Mouse (Mus musculus) CD4-positive, CD25-positive, alpha-beta regulatory T cell, adult 2 months (primary cell): ENCODE results near the gene Rhov.

Source experiments
- DNase-seq: peaks from one replicate; pipeline ENCODE4 v3.0.0-alpha.2; 2012; ENCODE audit warnings: low read depth, low spot score

Gene Rhov

DNA sequence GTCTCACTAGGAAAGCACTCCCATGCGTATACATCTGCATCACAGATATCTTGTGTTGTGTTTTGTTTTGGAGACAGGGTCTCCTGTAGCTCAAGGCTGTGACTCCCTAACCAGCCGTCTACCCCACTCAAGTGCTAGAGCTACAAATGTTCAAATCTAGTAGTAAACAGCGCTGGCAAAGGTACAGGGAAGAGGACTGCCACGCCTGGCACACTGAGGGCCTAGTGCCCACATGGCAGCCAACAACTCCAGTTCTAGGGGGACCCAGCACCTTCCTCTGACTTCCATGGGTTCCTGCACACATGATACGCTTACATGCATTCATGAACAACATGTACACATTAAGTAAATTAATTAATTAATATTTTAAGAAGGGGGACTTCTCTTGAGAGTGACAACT lies 21.2 kb upstream of the Rhov start:
- no peak for DNase-seq

DNA sequence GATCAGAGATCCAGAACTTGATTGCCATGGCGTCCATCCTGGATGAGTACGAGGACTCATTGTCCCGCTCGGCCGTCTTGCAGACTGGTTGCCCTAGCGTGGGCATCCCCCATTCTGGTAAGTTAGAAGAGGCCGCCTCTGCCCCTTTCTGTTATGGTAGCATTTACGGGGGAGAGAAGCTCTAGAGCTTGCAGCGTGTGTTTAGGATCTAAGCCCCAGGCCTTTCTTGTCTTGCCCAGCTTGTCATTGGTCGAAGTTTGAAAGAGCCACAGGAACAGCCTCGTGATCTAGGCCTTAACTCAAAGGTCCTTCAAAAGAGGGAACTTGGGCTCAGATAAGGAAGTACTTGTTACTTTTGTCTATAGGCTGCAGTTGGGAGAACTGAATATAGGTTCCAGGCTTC lies 17.9 kb upstream of the Rhov start:
- DNase-seq, result no peak

- peak; percentile 99 for DNase-seq
Measured at GRCm38 (mm10) chr2:119288270-119288882, 17.3 kb upstream of the Rhov start, which contains the start of gene Vps18. Vps18 (plus strand) TSS chr2:119288740.

- no peak for DNase-seq
Measured at GRCm38 (mm10) chr2:119287372-119287771, 16.3 kb upstream of the Rhov start.

- no peak for DNase-seq
Measured at GRCm38 (mm10) chr2:119281899-119282565, 11.0 kb upstream of the Rhov start.

DNA sequence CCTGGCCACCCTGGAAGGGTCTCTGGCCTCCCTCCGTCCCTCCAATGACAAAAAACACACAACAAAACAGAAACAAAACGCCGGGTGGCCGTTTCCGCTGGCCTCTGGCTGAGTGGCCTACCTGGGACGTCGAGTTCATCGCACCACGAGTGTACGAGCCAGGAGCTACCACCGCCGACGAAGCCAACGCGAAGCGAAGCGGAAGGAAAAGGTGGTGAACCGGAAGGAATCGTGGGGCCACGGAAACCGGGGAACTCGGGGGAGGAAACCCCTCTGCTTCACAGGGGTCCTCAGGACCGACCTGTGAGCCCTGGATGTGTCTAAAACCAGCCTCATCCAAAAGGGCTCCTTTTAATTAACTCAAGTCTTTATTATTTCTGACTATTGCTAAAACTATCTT lies 6.7 kb upstream of the Rhov start:
- DNase-seq, result no peak

- DNase-seq, result no peak
Measured at GRCm38 (mm10) chr2:119276926-119277325, 5.9 kb upstream of the Rhov start.

GRCm38 (mm10) chr2:119274126-119274525 lies 3.1 kb upstream of the Rhov start:
- no peak for DNase-seq

DNA sequence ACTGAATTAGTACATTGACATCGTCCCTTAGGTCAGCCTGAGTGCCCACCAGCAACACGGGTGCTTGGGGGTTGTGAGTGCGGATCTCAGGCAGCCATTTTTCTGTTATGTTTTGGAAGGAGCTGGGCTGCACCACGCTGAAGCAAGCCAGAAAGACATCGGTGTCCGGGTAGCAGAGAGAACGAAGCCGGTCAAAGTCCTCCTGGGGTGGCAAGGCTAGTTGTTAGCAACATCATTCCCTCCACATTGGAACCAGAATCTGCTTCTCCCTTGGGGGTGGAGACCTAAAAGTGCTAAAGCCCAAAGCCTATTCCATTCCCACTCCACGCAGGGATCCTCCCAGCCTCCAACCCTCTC lies 808 bp downstream of the Rhov start:
- no peak for DNase-seq

- DNase-seq, result no peak
Measured at GRCm38 (mm10) chr2:119263813-119264212, 7.3 kb downstream of the Rhov start.

DNA sequence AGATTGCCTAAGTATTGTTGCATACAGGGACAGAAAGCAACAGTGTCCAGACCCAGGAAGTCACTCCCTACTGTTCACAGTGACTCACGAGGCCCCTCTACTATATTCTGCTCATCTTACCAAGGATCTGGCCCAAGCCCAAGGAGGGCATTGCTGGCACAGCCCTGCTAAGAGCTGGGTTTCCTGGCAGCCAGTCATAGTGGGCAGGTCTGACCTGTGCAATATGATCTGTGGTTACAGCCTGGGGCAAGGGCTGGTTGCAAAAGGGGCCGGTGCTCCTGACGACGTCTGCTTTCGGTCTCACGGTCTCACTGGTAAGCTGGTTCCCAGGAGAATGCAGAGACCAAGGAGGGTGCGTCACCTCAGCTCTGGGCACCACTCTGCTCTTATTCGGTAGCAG lies 8.1 kb downstream of the Rhov start:
- DNase-seq, result no peak

DNA sequence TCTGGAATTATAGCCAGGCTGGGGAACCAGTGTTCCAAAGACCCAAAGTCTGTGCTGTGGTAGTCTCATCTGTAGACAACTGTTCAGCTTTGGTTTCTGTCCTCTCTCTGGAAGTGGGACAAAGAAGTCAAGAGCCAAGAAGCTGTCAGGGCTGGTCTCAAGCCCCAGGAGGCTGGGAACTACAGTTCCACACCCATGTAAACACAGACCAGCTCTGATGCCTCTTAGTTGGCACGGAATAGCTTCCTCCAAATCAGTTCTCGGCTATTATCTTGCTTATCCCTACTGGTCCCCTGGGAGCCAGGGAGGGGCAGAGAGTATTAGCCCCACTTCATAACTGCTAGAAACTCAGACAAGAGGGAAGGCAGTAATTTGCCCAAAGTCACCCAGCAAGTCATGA lies 9.7 kb downstream of the Rhov start:
- no peak for DNase-seq

GRCm38 (mm10) chr2:119260518-119260917 lies 10.6 kb downstream of the Rhov start:
- no peak for DNase-seq

- no peak for DNase-seq
Measured at GRCm38 (mm10) chr2:119254976-119255375, 16.1 kb downstream of the Rhov start.

DNA sequence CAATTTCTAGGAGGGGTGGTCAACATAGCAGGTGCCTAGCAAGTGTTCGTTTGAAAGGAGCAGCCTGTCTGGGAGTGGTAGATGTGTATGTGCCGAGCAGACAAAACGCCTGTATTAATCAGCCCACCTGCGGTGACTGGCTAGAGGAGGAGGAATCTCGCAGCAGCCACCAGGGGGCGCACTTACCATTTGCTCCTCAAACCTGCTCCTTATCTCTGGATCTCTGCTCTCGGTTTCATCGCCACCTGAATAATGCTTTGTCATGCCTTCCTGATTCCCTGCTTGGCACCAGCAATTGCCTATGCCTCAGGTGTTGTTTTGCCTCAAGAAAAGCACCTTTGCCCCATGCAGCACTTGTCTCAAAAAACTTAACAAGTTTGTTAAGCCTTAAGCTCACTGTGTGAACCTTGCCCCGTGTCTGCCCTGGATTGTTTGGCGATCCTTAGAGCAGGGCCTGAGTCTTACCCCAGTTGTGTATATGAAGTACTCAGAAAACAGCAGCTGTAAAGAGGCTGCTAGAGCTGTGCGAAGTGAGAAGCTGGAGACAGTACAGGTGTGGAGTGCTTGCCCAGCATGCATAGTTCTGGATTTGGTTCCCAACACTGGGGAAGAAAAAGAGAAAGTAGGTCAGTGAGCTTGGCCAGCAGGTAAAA lies 20.1 kb downstream of the Rhov start:
- peak; percentile 93 for DNase-seq

DNA sequence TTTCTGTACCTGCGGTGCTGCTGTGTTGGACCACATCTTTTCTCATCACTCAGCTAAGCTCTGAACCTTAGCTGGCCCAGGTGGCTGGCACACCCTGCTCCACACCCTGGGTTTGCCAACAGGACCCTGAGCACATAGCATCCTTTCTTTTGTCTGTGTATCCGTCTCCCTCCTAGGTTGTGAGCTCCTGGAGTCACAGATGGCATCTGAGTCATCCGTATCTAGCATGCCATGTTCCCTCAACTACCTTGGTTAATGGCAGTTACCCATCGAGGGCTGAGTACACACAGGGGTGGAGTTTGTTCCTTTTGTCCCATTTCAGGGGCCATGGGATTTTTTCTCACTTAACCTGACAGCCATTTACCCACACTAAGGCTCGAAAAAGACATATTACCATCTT lies 20.7 kb downstream of the Rhov start:
- DNase-seq, result no peak

DNA sequence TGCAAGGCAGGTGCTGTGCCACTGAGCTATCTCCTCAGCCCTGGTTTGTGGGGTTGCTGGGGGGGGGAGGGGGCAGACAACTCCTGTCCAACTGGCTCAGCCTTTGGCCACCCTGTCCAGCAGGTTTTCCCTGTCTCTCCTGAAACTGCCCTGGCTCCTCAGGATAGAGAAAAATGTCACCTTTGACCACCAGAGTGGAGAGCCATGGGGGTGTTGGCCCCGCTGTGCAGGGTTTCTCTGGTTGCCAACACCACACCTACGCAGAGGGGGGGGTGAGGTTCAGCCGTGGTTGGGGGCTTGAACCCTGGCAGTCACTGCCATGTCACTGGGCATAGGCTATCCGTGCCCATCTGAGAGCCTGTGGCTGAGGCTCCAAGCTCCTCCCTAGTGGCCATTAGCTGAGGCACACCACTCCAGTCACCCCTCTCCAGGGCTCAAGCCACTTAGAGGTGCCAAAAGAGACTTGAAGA lies 21.4 kb downstream of the Rhov start:
- no peak for DNase-seq

- DNase-seq, result no peak
Measured at GRCm38 (mm10) chr2:119247904-119248303, 23.2 kb downstream of the Rhov start.

GRCm38 (mm10) chr2:119245246-119245645 lies 25.8 kb downstream of the Rhov start:
- DNase-seq, result no peak

- DNase-seq, result no peak
Measured at GRCm38 (mm10) chr2:119242548-119242947, 28.5 kb downstream of the Rhov start.

DNA sequence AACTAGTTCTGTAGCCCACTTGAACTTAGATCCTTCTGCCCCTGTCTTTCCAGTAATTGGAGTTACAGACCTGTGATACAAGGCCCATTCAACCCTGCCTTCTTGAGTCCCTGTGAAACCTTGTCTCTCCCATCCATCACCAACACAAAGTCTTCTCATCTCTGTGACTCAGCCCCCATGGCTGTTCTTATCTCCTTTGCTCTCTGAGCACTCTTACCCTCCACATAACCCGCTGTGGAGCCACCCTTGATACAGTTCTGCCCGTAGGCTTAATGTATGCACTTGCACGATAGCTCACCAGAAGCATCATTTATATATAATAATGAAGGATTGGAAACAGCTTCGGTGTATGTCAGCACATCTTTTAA lies 30.3 kb downstream of the Rhov start:
- DNase-seq, result no peak

DNA sequence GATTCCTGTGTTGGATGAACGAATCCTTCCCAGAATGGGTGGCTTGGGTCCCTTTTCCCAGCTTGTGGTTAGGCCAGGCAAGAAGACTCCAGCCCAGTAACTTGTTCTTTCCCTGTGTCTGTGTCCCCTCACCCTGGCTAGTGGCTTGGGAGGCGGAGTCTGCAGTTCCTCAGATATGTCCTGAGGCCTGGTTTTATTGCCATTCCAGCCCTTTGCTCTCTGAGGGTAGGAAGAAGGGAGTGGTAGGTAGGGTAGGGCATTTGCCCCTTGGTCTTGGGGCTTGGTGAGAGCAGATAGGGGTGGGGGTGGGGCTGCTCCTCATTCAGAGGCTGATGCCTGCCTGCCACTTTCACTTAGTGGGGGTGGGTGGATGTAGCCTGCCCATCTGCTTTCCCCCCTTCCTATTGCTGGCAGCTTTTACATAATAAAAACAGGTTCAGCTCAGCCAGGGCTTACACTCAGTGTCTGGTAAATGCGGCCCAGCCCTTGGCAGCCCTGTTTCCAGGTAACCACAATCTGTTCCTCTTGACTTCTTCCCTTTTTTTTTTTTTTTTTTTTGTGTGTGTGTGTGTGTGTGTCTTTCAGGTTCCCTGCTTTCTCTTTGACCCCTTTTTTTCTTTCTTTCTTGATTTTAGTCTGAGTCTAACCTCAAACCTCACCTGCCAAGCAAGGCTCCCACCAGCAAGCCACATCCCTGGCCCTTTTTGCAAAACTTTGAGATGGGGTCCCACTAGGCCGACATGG lies 30.8 kb downstream of the Rhov start:
- DNase-seq, result no peak
